Mouse (Mus musculus) NIH3T3 (cell line): Measurements from ENCODE around the gene Lepr.
"Not testable (repeated sequence)": the region's sequence is repeated elsewhere in the genome, so short reads cannot be mapped to it uniquely, and the experiment has no call there.

Source experiments
- DNase-seq: peaks from one replicate; pipeline ENCODE4 v3.0.0-alpha.2; 2012; ENCODE audit warnings: low read depth

The Lepr gene

GRCm38 (mm10) chr4:101718991-101719580, 1.9 kb downstream of the Lepr start:
- peak; percentile 21 for DNase-seq

DNA sequence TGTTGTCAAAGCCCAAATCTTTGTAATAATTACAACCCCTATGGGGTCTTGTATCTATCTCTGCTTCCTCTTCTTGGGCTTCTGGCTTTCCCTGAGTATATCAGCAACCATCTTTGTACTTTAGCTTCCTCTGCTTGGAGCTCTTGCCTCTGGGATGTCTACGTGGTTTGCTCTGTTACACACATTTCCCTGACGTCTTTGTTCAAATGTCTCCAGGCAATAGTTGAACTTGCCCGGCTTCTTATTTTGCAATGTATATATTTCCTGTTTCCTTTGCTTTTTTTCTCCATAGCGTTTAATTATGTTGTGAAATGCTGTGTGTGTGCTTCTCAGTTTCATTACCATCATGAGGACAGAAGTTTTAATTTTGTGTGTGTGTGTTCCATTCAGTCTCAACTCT, 4.5 kb downstream of the Lepr start:
- DNase-seq = no peak

GRCm38 (mm10) chr4:101741973-101742372, 24.8 kb downstream of the Lepr start:
- no peak for DNase-seq

DNA sequence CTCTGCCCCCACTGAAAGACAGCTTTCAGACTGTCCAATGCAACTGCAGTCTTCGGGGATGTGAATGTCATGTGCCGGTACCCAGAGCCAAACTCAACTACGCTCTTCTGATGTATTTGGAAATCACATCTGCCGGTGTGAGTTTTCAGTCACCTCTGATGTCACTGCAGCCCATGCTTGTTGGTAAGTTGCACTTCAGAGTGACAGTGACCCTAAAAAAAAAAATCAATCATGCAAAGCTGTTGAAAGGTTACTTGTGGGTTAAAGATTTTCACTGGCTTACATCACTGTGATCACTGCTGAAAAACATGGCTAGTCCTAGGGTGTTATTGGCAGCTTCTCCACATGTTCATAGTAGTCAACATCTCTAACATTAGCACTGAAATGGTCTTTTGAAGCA, 28.3 kb downstream of the Lepr start:
- DNase-seq = no peak

DNA sequence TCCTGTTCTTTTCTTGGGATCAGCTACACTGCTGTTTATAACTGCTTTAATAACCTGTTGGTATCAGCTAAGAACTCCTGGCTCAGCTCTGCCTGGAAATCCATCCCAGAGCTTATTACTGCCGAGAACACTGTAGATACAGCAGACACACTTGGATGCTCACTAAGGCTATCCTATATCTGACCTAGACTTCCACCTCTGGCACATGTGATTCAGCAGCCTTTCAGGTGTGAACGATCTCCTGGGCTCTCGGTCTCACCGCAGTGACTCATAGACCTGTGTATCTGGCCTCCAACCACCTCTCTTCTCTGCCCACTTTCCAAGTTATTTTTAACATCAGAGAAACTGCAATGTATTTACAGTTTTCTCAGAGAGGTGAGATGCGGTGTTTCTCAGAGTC, 43.3 kb downstream of the Lepr start:
- no peak for DNase-seq

- DNase-seq = not testable (repeated sequence)
Observed at GRCm38 (mm10) chr4:101843923-101844322, 126.7 kb downstream of the Lepr start, which contains the start of gene B020004J07Rik. Gene B020004J07Rik, minus strand, starts transcription at chr4:101844023.

- DNase-seq = no peak
Observed at GRCm38 (mm10) chr4:101850908-101851307, 133.7 kb downstream of the Lepr start.

- peak; percentile 12 for DNase-seq
Observed at GRCm38 (mm10) chr4:101860873-101861272, 143.7 kb downstream of the Lepr start.

GRCm38 (mm10) chr4:101862289-101862688, 145.1 kb downstream of the Lepr start:
- no peak for DNase-seq
